Mouse (Mus musculus) ZHBTc4 (cell line): Measurements from ENCODE around the gene Pdcd4.
"Not testable (repeated sequence)": the region's sequence is repeated elsewhere in the genome, so short reads cannot be mapped to it uniquely, and the experiment has no call there.

Experiments used
- DNase-seq: peaks from one replicate; pipeline ENCODE4 v3.0.0-alpha.2; 2011; ENCODE audit warnings: low read depth, low spot score

The Pdcd4 gene

GRCm38 (mm10) chr19:53899941-53900610 is 8.0 kb downstream of the Pdcd4 start:
- no peak for DNase-seq

- DNase-seq: no peak
These were observed 10.1 kb downstream of the Pdcd4 start for GRCm38 (mm10) chr19:53901931-53902738.

GRCm38 (mm10) chr19:53902739-53903487 is 10.9 kb downstream of the Pdcd4 start:
- DNase-seq: peak; percentile 98

- peak; percentile 41 for DNase-seq
These were observed 11.7 kb downstream of the Pdcd4 start for GRCm38 (mm10) chr19:53903507-53904321.

- no peak for DNase-seq
These were observed 12.9 kb downstream of the Pdcd4 start for GRCm38 (mm10) chr19:53904833-53905480.

- DNase-seq: no peak
These were observed 14.1 kb downstream of the Pdcd4 start for GRCm38 (mm10) chr19:53906033-53906702.

GRCm38 (mm10) chr19:53906703-53907070 is 14.7 kb downstream of the Pdcd4 start:
- not testable (repeated sequence) for DNase-seq

GRCm38 (mm10) chr19:53914950-53915349 is 22.9 kb downstream of the Pdcd4 start:
- DNase-seq: no peak

- no peak for DNase-seq
These were observed 27.5 kb downstream of the Pdcd4 start for GRCm38 (mm10) chr19:53919541-53919940.

GRCm38 (mm10) chr19:53921996-53922395 is 30.0 kb downstream of the Pdcd4 start:
- not testable (repeated sequence) for DNase-seq

GRCm38 (mm10) chr19:53925338-53925751 is 33.3 kb downstream of the Pdcd4 start:
- peak; percentile 86 for DNase-seq

- no peak for DNase-seq
These were observed 34.7 kb downstream of the Pdcd4 start for GRCm38 (mm10) chr19:53926705-53927104.

GRCm38 (mm10) chr19:53929218-53929617 is 37.2 kb downstream of the Pdcd4 start:
- no peak for DNase-seq

GRCm38 (mm10) chr19:53933050-53933449 is 41.0 kb downstream of the Pdcd4 start:
- no peak for DNase-seq

GRCm38 (mm10) chr19:53934046-53934445 is 42.0 kb downstream of the Pdcd4 start:
- DNase-seq: no peak

GRCm38 (mm10) chr19:53939467-53939866 is 47.4 kb downstream of the Pdcd4 start:
- DNase-seq: no peak

GRCm38 (mm10) chr19:53941139-53941538 is 49.1 kb downstream of the Pdcd4 start:
- no peak for DNase-seq

- no peak for DNase-seq
These were observed 50.3 kb downstream of the Pdcd4 start for GRCm38 (mm10) chr19:53942342-53942741.

GRCm38 (mm10) chr19:53943802-53944785 is 52.1 kb downstream of the Pdcd4 start, which contains the start of the genes Shoc2 and Bbip1:
Gene Shoc2, plus strand, starts transcription at chr19:53944306.
Gene Bbip1, minus strand, starts transcription at chr19:53944627.
- DNase-seq: peak; percentile 99
